Mouse (Mus musculus) myocyte (in vitro differentiated cells): ENCODE results near the gene Olfr5.

Experiments used
- MAX ChIP-seq: IDR thresholded peaks from one replicate; pipeline ENCODE4 v1.6.1; 2011; ENCODE audit warnings: low read depth, mild to moderate bottlenecking, control low read depth
- POLR2A ChIP-seq: IDR thresholded peaks from one replicate; pipeline ENCODE4 v1.6.1; 2011; ENCODE audit warnings: low read depth, mild to moderate bottlenecking, control low read depth, moderate library complexity; ENCODE audit not compliant: insufficient read length
- TCF12 ChIP-seq: IDR thresholded peaks from one replicate; pipeline ENCODE4 v1.6.1; 2011; ENCODE audit warnings: mild to moderate bottlenecking, control low read depth; ENCODE audit not compliant: poor library complexity, insufficient read depth, severe bottlenecking
- USF1 ChIP-seq: IDR thresholded peaks from one replicate; pipeline ENCODE4 v1.6.1; 2011; ENCODE audit warnings: low read depth, mild to moderate bottlenecking, control low read depth, moderate library complexity

- TF ChIP-seq MAX, result no peak
- no peak for TF ChIP-seq POLR2A
- TF ChIP-seq USF1, result no peak
- no peak for TF ChIP-seq TCF12
Measured at GRCm38 (mm10) chr7:6447771-6448170, 39.0 kb downstream of the Olfr5 start.
